Mouse (Mus musculus) lung, postnatal 0 days (tissue): Measurements from ENCODE around the gene Tprn. TPM values are rescaled to one million over a fixed set of nuclear protein-coding genes. Genes with fewer than 3 reads are reported as not detected.

Experiments
- ATAC-seq: fragments of 200-750 bp; cut with Nextera tagmentation; 2 replicates; pipeline ENCODE4 v1.8.0; 2017; ENCODE audit warnings: moderate library complexity
- DNase-seq: peaks from one replicate; pipeline ENCODE4 v3.0.0-alpha.2; 2016; ENCODE audit warnings: low spot score
- H3K27ac ChIP-seq: fragments of 300-500 bp; sonication (generic); 2 replicates; pipeline ENCODE4 v1.5.1; 2014; ENCODE audit warnings: antibody characterized with exemption, mild to moderate bottlenecking, low read length, mixed read lengths
- H3K27me3 ChIP-seq: fragments of 300-500 bp; sonication (generic); replicated peaks from 2 replicates; pipeline ENCODE4 v1.6.1; 2014; ENCODE audit warnings: low read length, mixed read lengths; ENCODE audit not compliant: insufficient read depth
- H3K36me3 ChIP-seq: fragments of 300-500 bp; sonication (generic); 2 replicates; pipeline ENCODE4 v1.6.1; 2014; ENCODE audit warnings: low read length, mixed read lengths; ENCODE audit not compliant: insufficient read depth
- H3K4me1 ChIP-seq: fragments of 300-500 bp; sonication (generic); 2 replicates; pipeline ENCODE4 v1.6.1; 2014; ENCODE audit warnings: antibody characterized with exemption, low read depth, low read length, mixed read lengths; ENCODE audit not compliant: insufficient read depth
- H3K4me2 ChIP-seq: fragments of 300-500 bp; sonication (generic); replicated peaks from 2 replicates; pipeline ENCODE4 v1.6.1; 2014; ENCODE audit warnings: low read depth, mild to moderate bottlenecking, low read length, moderate library complexity, mixed read lengths
- H3K4me3 ChIP-seq: fragments of 300-500 bp; sonication (generic); 2 replicates; pipeline ENCODE4 v1.5.1; 2014; ENCODE audit warnings: low read depth, low read length
- H3K9ac ChIP-seq: fragments of 300-500 bp; sonication (generic); replicated peaks from 2 replicates; pipeline ENCODE4 v1.6.1; 2014; ENCODE audit warnings: low read depth, mild to moderate bottlenecking
- H3K9me3 ChIP-seq: fragments of 300-500 bp; sonication (generic); 2 replicates; pipeline ENCODE4 v1.6.1; 2016; ENCODE audit warnings: low read length, mixed read lengths
- CTCF ChIP-seq: IDR thresholded peaks from 2 replicates; pipeline ENCODE4 v1.5.1; 2016; ENCODE audit warnings: antibody characterized with exemption, mild to moderate bottlenecking
- EP300 ChIP-seq: IDR thresholded peaks from 2 replicates; pipeline ENCODE4 v1.6.1; 2016; ENCODE audit warnings: antibody characterized with exemption, mild to moderate bottlenecking, control low read depth
- WGBS: fragments of 180-500 bp; shearing (Covaris S2); extraction: QIAGEN DNeasy Blood & Tissue Kit; methylation state at CpG from one replicate; pipeline ENCODE4 v1.1.7; 2014; 5-methylcytosine and 5-hydroxymethylcytosine counted together
- polyA plus RNA-seq: library from polyadenylated mRNA; unstranded; fragments of >200 nt; fragmentation: Nextera tagmentation; extraction: Ambion mirVana; gene quantifications from 2 replicates; pipeline ENCODE4 v1.2.1, GENCODE M21; 2015

The Tprn gene
- polyA plus RNA-seq, 1 experiment from 2014 or later: 7.4 TPM

- Histone ChIP-seq H3K27me3 (peaks cover 9% of the 10 kb centered on the region; the same call in 1 of the 2 replicates), H3K27ac (no peak overlapping the region), H3K9me3 (no peaks in the 10 kb centered on the region), H3K4me2 (no peak overlapping the region), H3K4me1 (peaks cover 11% of the 10 kb centered on the region), H3K9ac (no peak overlapping the region), H3K4me3 (no peak overlapping the region), H3K36me3 (no peaks in the 10 kb centered on the region)
- no peak for ATAC-seq
- DNase-seq: no peak
- WGBS: 77% methylated on average over 3 of the region's 3 CpGs
- TF ChIP-seq EP300 (no peak), CTCF (no peak)
Measured at GRCm38 (mm10) chr2:25239766-25240165, 22.7 kb upstream of the Tprn start.

- H3K9ac ChIP-seq: no peak overlapping the region
- no peak overlapping the region for H3K4me3 ChIP-seq
- no peaks in the 10 kb centered on the region for H3K36me3 ChIP-seq
- WGBS: 46% methylated on average over 8 of the region's 8 CpGs
- ATAC-seq (no peak), DNase-seq (no peak)
- no peak overlapping the region for H3K27ac ChIP-seq
- H3K4me1 ChIP-seq: peaks cover 11% of the 10 kb centered on the region
- peaks cover 9% of the 10 kb centered on the region; the same call in 1 of the 2 replicates for H3K27me3 ChIP-seq
- TF ChIP-seq EP300 (no peak), CTCF (no peak)
- H3K4me2 ChIP-seq: peak overlapping the region; percentile 79
- H3K9me3 ChIP-seq: no peaks in the 10 kb centered on the region
Measured at GRCm38 (mm10) chr2:25240310-25240709, 22.1 kb upstream of the Tprn start.

GRCm38 (mm10) chr2:25240723-25241437 is 21.5 kb upstream of the Tprn start:
- Histone ChIP-seq H3K9me3 (no peaks in the 10 kb centered on the region), H3K4me2 (peak overlapping the region; percentile 79), H3K36me3 (no peaks in the 10 kb centered on the region), H3K4me3 (peak overlapping the region; percentile 44), H3K9ac (no peak overlapping the region), H3K27me3 (peaks cover 9% of the 10 kb centered on the region; the same call in 1 of the 2 replicates), H3K4me1 (peaks cover 11% of the 10 kb centered on the region), H3K27ac (peak overlapping the region; percentile 16; the same call in 1 of the 2 replicates)
- DNase-seq (peak; percentile 88), ATAC-seq (peak; percentile 85)
- 2% methylated on average over 29 of the region's 29 CpGs for WGBS
- TF ChIP-seq CTCF (no peak; the same call in 1 of the 2 replicates), EP300 (no peak; the same call in 1 of the 2 replicates)

GRCm38 (mm10) chr2:25241438-25241775 is 21.0 kb upstream of the Tprn start:
- peak overlapping the region; percentile 16; the same call in 1 of the 2 replicates for H3K27ac ChIP-seq
- no peak overlapping the region for H3K9ac ChIP-seq
- H3K4me3 ChIP-seq: peak overlapping the region; percentile 44; the same call in 1 of the 2 replicates

GRCm38 (mm10) chr2:25242101-25242506 is 20.3 kb upstream of the Tprn start, which contains the start of the genes Rnf208 and Cysrt1:
TSS of gene Rnf208 (plus strand) at chr2:25242255.
TSS of gene Cysrt1 (minus strand) at chr2:25242452.
- TF ChIP-seq EP300: no peak
- no peak for TF ChIP-seq CTCF
- Histone ChIP-seq H3K9ac (no peak within 1 kb of the TSS), H3K27me3 (peaks cover 9% of the 10 kb centered on the region; the same call in 1 of the 2 replicates), H3K36me3 (no peaks in the 10 kb centered on the region), H3K4me2 (peak within 1 kb of the TSS; percentile 79), H3K9me3 (no peaks in the 10 kb centered on the region), H3K4me1 (peaks cover 11% of the 10 kb centered on the region), H3K4me3 (peak within 1 kb of the TSS; percentile 44), H3K27ac (peak within 1 kb of the TSS; percentile 16; the same call in 1 of the 2 replicates)
- ATAC-seq: no peak
- WGBS: 1% methylated on average over 43 of the region's 59 CpGs
- no peak for DNase-seq

More at GRCm38 (mm10) chr2:25241438-25241775, 21.0 kb upstream of the Tprn start:
- H3K4me2 ChIP-seq: peak overlapping the region; percentile 79
- peaks cover 11% of the 10 kb centered on the region for H3K4me1 ChIP-seq
- no peaks in the 10 kb centered on the region for H3K9me3 ChIP-seq
- ATAC-seq (peak; percentile 32), DNase-seq (peak; percentile 51)
- peaks cover 9% of the 10 kb centered on the region; the same call in 1 of the 2 replicates for H3K27me3 ChIP-seq
- TF ChIP-seq EP300: 0 out of 2 replicates have a peak, but pooled peaks have one; percentile 26
- TF ChIP-seq CTCF: no peak
- H3K36me3 ChIP-seq: no peaks in the 10 kb centered on the region
- 12% methylated on average over 6 of the region's 6 CpGs for WGBS

- ATAC-seq: no peak
- Histone ChIP-seq H3K4me2 (no peak overlapping the region), H3K27me3 (peaks cover 9% of the 10 kb centered on the region; the same call in 1 of the 2 replicates), H3K36me3 (0 out of 2 replicates have a peak, but pooled peaks cover 10% of the 10 kb centered on the region), H3K4me1 (peaks cover 11% of the 10 kb centered on the region), H3K4me3 (no peak overlapping the region), H3K27ac (no peak overlapping the region), H3K9me3 (no peaks in the 10 kb centered on the region), H3K9ac (no peak overlapping the region)
- no peak for DNase-seq
- 70% methylated on average over 8 of the region's 8 CpGs for WGBS
- TF ChIP-seq EP300 (no peak), CTCF (no peak)
Measured at GRCm38 (mm10) chr2:25243342-25243741, 19.1 kb upstream of the Tprn start.
